Mouse (Mus musculus): ENCODE measurements at regions not wholly inside any gene's neighbourhood (a gene's known extent, or its start where the extent isn't known, plus 50 kb on each side); places are given as distances from the start of the nearest gene placed in this dataset.

GRCm38 (mm10) chr1:77168316-77168715 lies 346.6 kb downstream of the Epha4 start:
- DNase-seq (ENCODE audit: low read depth, low spot score) = no peak

- no peak for DNase-seq (ENCODE audit: low read depth, low spot score)
Observed at GRCm38 (mm10) chr1:77172463-77172862, 342.4 kb downstream of the Epha4 start.

- DNase-seq (ENCODE audit: low read depth, low spot score) = no peak
Observed at GRCm38 (mm10) chr1:77174801-77175200, 340.1 kb downstream of the Epha4 start.

GRCm38 (mm10) chr1:77175214-77175613 lies 339.7 kb downstream of the Epha4 start:
- no peak for DNase-seq (ENCODE audit: low read depth, low spot score)

- no peak for DNase-seq (ENCODE audit: low read depth, low spot score)
Observed at GRCm38 (mm10) chr1:77176516-77176915, 338.4 kb downstream of the Epha4 start.

GRCm38 (mm10) chr1:77183965-77184364 lies 330.9 kb downstream of the Epha4 start:
- no peak for DNase-seq (ENCODE audit: low read depth, low spot score)

GRCm38 (mm10) chr1:77190141-77190540 lies 324.7 kb downstream of the Epha4 start:
- no peak for DNase-seq (ENCODE audit: low read depth, low spot score)

- DNase-seq (ENCODE audit: low read depth, low spot score) = no peak
Observed at GRCm38 (mm10) chr1:77201321-77201917, 313.5 kb downstream of the Epha4 start.

GRCm38 (mm10) chr1:77202948-77203347 lies 311.9 kb downstream of the Epha4 start:
- DNase-seq (ENCODE audit: low read depth, low spot score) = no peak

- no peak for DNase-seq (ENCODE audit: low read depth, low spot score)
Observed at GRCm38 (mm10) chr1:77206535-77206934, 308.4 kb downstream of the Epha4 start.

- DNase-seq (ENCODE audit: low read depth, low spot score) = no peak
Observed at GRCm38 (mm10) chr1:77209395-77209794, 305.5 kb downstream of the Epha4 start.

- DNase-seq (ENCODE audit: low read depth, low spot score) = no peak
Observed at GRCm38 (mm10) chr1:77213462-77214098, 301.3 kb downstream of the Epha4 start.

- DNase-seq (ENCODE audit: low read depth, low spot score) = no peak
Observed at GRCm38 (mm10) chr1:77219488-77220321, 295.2 kb downstream of the Epha4 start.

- no peak for DNase-seq (ENCODE audit: low read depth, low spot score)
Observed at GRCm38 (mm10) chr1:77220322-77220590, 294.6 kb downstream of the Epha4 start.

- no peak for DNase-seq (ENCODE audit: low read depth, low spot score)
Observed at GRCm38 (mm10) chr1:77220783-77221182, 294.1 kb downstream of the Epha4 start.

- no peak for DNase-seq (ENCODE audit: low read depth, low spot score)
Observed at GRCm38 (mm10) chr1:77221900-77222299, 293.0 kb downstream of the Epha4 start.

GRCm38 (mm10) chr1:77226546-77226945 lies 288.3 kb downstream of the Epha4 start:
- no peak for DNase-seq (ENCODE audit: low read depth, low spot score)

GRCm38 (mm10) chr1:77226991-77227515 lies 287.8 kb downstream of the Epha4 start:
- no peak for DNase-seq (ENCODE audit: low read depth, low spot score)

GRCm38 (mm10) chr1:77227800-77228199 lies 287.1 kb downstream of the Epha4 start:
- no peak for DNase-seq (ENCODE audit: low read depth, low spot score)

GRCm38 (mm10) chr1:77229561-77229960 lies 285.3 kb downstream of the Epha4 start:
- no peak for DNase-seq (ENCODE audit: low read depth, low spot score)

- no peak for DNase-seq (ENCODE audit: low read depth, low spot score)
Observed at GRCm38 (mm10) chr1:77233010-77233409, 281.9 kb downstream of the Epha4 start.

GRCm38 (mm10) chr1:77244642-77245041 lies 270.2 kb downstream of the Epha4 start:
- DNase-seq (ENCODE audit: low read depth, low spot score) = no peak

- no peak for DNase-seq (ENCODE audit: low read depth, low spot score)
Observed at GRCm38 (mm10) chr1:77246047-77246446, 268.8 kb downstream of the Epha4 start.
